Mouse (Mus musculus) urinary bladder, postnatal 36 days (tissue): Measurements from ENCODE around the gene Dapk1.
A peak's percentile ranks its signal among the peaks of the same experiment; 100 is the strongest.

Experiments used
- DNase-seq, 2 experiments: peaks; one replicate each; pipeline ENCODE4 v3.0.0; 2022; ENCODE audit warnings: low spot score in 2 of 2, mixed read lengths in 1 of 2

The Dapk1 gene

GRCm38 (mm10) chr13:60615057-60615650 is 13.4 kb downstream of the Dapk1 start:
- no peak for DNase-seq

DNA sequence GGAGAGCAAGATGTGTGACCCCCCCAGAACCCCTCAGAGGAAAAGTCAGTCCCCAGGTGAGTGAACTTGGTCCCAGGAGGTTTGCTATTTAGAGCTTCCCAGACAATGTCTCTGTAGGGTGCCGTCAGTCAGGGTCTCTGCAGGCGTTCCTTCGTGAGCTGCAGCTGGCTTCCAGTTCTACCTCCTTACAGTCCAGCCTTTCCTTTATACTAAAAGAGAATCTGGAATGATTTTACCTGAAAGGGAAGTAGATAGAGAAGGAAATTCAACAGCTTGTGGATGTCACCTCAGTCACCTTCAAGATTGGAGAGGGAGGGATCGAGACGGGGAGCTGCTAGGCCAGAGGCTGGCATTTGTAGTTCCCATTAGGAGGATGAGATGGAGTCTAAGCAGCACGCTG is 14.3 kb downstream of the Dapk1 start:
- DNase-seq: no peak

- peak; percentile 52 to 63 for DNase-seq
These were observed 16.5 kb downstream of the Dapk1 start for GRCm38 (mm10) chr13:60618287-60618686.

DNA sequence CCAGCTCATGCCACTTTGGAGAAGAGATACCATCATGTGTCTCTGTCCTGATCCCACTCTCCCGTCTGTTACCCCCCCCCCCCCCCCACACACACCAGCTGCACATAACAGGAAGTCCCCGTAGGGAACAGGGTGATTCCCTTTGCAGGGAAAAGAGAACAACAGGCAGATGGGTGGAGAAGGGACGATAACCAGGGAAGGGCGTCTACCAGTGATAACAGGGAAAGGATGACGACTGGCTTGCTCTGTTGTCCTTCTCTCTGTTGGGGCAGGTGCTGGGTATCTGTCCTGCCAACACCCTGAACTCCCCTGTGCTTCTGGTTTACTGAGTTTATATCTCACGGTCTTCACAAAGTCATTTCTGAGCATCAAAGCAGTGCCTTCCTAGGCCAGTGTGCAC is 18.0 kb downstream of the Dapk1 start:
- DNase-seq: no peak

DNA sequence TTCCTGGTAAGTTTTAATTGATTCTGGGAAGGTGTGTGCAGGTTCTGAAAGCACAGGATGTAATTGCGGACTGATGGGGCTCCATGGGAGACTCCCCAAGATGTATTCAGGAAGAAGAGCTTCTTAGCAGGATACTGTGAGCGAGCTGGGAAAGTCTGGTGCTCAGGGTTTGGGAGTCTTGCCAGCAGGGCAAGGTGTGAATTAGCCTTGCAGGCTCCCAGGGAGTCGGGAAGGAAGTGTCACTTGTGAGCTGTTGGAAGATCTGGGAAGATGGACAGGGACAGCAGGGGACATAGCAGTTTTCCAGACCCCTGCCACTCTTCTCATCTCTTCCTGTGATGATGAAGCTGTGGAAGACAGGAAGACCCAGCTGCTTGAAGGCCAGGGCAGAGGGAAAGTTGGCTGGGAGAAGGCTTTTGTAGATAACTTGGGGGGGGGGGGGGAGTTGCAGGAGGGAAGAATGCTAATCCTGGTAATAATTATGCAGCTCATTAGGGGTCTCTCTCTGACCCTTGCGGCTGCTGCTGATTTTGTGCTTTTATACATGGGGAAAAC is 19.7 kb downstream of the Dapk1 start:
- no peak for DNase-seq

- no peak for DNase-seq
These were observed 23.8 kb downstream of the Dapk1 start for GRCm38 (mm10) chr13:60625581-60625980.

DNA sequence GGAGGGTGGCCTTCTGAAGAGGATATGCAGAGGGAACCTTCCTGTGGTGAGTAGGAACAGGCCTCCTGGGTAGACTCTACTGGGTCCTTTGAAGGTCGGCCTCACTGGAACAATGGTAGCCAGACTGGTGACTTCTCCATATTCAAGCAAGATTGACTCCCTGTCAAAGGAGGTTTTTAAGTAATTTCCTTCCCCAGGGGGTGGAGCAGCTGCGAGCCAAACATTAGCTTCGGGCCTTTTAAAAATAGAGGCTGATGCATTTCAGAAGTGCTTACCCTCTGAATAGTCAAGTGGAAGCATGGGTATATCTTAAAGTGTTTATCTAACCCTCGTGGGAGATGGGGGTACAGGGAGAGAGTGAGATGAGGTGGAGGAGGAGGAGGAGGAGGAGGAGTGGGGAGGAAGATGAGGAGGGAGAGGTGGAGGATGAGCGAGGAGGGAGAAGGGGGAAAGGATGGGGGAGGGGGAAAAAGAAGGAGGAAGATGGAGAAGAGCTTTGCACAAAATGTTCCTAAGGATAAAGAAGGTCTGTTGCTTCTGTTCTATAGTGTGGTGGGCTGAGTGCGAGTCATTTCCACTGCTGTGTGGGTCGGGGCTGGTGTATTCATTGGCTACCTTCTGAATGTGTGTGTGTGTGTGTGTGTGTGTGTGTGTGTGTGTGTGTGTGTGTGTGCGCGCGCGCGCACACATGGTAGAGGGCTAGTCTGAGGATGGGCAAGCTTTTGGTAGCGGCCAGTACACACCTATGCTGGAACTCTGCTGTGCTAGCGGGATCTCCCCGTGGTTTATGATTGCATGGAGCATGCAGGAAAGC is 26.3 kb downstream of the Dapk1 start:
- DNase-seq: no peak

DNA sequence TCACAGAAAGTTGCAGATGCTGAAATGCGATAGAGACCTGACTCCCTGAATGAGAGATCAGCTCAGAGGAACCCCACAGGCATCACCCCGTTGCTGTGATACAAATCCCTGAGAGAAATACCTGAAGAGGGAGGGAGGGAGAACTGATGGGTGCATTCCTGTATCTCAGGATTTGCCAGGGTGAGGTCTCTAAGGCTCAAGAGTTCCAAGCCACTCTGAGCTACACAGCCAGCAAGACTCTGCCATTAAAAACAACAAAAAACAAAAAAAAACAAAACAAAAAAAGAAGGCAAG is 26.9 kb downstream of the Dapk1 start:
- DNase-seq: no peak

DNA sequence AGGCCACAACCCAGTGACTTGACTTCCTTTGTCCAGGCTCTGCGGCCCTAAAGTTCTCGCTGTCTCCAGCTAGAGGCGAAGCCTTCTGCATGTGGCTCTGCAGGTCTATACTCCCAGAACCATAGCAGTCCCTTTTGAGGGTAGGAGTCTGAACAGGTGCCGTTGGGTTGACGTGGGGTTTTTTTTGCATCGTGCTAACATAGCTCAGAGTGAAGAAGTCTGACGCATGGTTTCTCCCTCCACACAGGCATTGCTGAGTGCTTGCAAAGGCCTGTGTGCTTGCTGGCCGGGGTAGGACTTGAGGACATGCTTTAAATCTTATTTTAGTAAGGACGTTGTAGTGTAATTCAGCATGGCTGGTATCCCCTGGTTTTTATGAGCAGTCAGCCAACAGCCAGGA is 27.7 kb downstream of the Dapk1 start:
- DNase-seq: no peak

DNA sequence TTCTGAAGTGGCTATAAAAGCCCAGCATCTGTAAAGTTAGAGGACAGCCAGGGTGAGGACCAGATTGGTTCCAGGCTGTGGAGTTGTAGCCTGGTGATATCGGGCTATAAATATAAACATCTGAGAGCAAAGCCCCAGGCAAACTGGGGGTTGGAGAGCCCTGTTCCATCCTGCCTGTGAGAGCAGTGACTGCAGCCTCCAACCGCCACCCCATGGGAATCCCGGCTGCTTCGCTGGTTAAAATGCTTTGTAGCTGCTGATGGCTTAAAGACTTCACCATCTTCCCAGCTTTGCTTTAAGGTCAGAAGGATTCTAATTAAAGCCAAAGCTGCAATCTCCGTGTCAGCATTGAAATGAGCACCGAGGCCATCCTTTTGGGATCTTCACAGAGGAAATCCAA is 32.2 kb downstream of the Dapk1 start:
- no peak for DNase-seq

- DNase-seq: no peak
These were observed 33.9 kb downstream of the Dapk1 start for GRCm38 (mm10) chr13:60635636-60636035.

DNA sequence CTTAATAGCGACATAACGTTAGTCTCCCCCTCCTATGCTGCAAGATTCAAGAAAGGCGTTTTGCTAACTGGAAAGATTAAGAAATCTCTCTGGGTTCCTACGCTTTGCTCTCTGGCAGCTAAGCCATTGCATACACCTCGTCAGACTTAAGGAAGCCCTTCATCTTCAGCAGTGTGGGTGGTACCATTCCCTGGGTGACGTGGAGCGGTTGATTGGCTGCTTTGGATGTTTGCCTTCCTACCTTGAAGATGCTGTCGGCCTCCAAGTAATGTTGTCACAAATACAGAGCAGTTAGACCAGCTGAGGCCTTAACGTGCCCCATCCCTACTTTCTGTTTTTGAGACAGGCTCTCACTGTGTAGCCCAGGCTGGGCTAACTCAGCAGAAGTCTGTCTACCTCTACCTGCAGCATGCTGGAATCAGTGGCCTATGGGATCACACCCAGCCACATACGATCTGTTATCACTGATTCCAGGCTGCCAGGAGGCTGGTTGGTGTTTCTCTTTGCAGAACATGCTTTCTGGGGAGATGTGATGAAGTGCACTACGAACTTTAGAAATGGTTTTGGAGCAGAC is 37.8 kb downstream of the Dapk1 start:
- no peak for DNase-seq

GRCm38 (mm10) chr13:60640420-60640819 is 38.7 kb downstream of the Dapk1 start:
- no peak for DNase-seq

GRCm38 (mm10) chr13:60644457-60644889 is 42.7 kb downstream of the Dapk1 start:
- DNase-seq: no peak

DNA sequence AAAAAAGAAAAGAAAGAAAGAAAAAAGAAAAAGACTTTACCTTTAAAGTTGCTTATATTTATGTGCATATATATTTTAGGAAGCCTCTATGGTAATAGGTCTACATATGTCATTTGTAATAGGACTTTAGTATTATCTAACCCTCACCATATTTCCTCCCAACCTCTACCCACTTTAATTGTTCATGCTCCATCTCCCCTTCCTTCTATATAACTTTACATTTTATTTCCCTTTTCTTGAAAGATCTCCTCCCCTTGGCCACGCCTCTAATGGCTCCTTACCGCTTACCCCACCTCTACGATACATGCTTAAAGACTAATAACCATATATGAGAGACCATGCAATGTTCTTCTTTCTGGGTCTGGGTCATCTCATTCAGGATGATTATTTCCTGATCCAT is 45.0 kb downstream of the Dapk1 start:
- DNase-seq: no peak

DNA sequence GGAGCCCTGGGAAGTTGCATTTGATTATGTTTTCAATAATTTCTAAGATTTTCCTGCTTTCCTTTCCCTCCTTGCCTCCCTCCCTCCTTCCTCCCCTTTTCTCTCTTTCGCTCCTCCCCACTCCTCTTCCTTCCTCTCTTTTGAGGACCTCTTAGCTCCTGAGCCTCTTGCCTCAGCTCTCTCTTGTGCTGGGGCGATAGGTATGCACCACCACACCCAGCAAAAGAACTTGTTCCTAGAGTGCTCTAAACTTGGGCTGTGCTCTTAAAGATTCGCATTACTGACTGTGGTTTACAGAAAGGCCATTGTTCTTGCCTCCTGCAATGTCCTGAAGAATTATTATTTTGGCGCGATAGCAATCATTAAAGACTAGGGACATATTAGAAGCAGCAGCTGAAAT is 46.6 kb downstream of the Dapk1 start:
- no peak for DNase-seq

DNA sequence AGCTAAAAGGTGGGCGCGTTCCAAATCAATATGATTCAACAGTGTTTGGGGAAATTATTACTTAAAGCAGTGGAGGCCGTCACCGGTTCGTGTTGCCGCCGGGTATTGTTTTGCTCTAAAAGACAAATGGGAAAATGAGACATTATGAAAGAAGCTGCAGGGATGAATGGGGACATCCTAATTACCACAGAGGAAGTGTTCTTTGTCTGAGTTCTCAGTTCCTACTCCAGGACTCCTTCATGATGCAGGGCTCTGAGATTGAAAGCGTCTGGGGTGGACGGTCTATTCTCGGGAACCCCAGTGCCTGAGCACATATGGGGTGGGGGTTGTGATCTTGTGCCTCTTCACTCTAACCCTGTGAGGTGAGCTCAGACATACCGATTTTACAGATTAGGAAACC is 48.3 kb downstream of the Dapk1 start:
- no peak for DNase-seq

GRCm38 (mm10) chr13:60654017-60654565 is 52.3 kb downstream of the Dapk1 start:
- DNase-seq: no peak

GRCm38 (mm10) chr13:60655246-60655645 is 53.5 kb downstream of the Dapk1 start:
- no peak for DNase-seq

DNA sequence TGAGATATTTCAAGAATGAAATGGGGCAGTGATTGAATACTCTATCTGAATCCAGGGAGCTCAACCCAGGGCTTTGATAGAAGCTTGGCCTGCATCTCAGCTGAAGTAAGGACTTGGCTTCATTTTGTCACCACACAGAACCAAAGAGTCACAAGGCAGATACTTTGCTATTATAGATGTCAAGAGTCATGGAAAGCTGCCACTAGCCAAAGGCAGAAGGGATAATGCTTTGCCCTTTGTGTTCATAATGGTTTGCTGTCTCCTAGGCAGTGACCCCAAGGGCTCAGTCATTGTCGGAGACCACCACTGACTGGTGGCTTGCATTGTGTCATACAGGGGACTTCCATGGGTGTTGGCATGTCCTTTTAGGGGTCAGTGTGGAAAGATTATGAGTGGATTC is 57.9 kb downstream of the Dapk1 start:
- no peak for DNase-seq

GRCm38 (mm10) chr13:60660056-60660455 is 58.3 kb downstream of the Dapk1 start:
- no peak for DNase-seq

DNA sequence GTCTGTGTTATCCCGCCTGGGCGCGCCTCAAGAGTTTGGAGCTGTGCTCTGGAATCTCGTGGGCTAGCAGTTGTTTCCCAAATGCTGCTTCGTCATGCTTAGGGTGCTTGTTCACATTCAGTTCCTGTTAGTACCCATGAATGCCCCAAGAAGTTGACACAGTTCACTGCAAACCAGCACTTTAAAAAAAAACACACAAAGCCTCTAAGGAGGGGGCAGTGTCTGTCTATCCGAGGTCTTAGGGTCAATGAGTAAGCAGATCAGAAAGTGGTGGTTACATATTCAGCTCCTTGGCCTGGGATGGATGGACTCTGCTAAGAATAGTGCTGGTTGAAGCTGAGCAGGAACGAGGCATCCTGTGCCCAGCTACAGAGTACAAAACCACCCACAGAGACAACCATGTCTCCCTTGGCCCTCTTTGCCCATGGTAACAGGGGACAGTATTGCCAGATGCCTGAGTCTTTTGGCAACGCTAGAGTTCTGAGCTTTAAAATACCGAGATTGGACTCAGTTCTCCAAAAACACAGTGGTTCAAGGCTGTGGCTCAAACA is 59.0 kb downstream of the Dapk1 start:
- DNase-seq: no peak
